Mouse (Mus musculus) CH12.LX (cell line): ENCODE measurements around the gene 4921524J17Rik. TPM values are rescaled to one million over a fixed set of nuclear protein-coding genes. Genes with fewer than 3 reads are reported as not detected.

Experiments used
- DNase-seq: peaks from one replicate; pipeline ENCODE4 v3.0.0-alpha.2; 2013; ENCODE audit errors: extremely low read depth
- H3K27ac ChIP-seq: 2 replicates; pipeline ENCODE4 v1.5.1; 2012; ENCODE audit warnings: low read depth, mild to moderate bottlenecking, control low read depth, moderate library complexity; ENCODE audit not compliant: insufficient read depth
- H3K27me3 ChIP-seq: replicated peaks from 2 replicates; pipeline ENCODE3; 2012; ENCODE audit warnings: inconsistent platforms
- H3K36me3 ChIP-seq, 2 experiments: replicated peaks in 1 of 2; 2 replicates each; pipeline versions ENCODE3 to v1.6.1; 2012; ENCODE audit warnings: inconsistent platforms in 1 of 2, low read length in 1 of 2, mild to moderate bottlenecking in 1 of 2, mixed read lengths in 1 of 2, moderate library complexity in 1 of 2; ENCODE audit not compliant: control insufficient read depth in 1 of 2, insufficient read depth in 1 of 2
- H3K4me1 ChIP-seq, 2 experiments: 2 replicates each; pipeline ENCODE4 v1.6.1; 2012; ENCODE audit warnings: inconsistent platforms in 1 of 2, moderate library complexity in 1 of 2; ENCODE audit not compliant: insufficient read depth in 2 of 2, control insufficient read depth in 1 of 2
- H3K4me2 ChIP-seq: 2 replicates; pipeline ENCODE4 v1.6.1; 2012; ENCODE audit warnings: low read depth, mild to moderate bottlenecking, control low read depth; ENCODE audit not compliant: poor library complexity, insufficient read depth, severe bottlenecking
- H3K4me3 ChIP-seq, 3 experiments: fragments of 150-350 bp in 1 of 3; sonication (generic) in 1 of 3; replicated peaks in 1 of 3; 2 replicates each; pipeline versions ENCODE3 to v1.5.1; 2011 to 2012; ENCODE audit warnings: low read depth in 2 of 3, low read length in 2 of 3, mild to moderate bottlenecking in 2 of 3, moderate library complexity in 2 of 3, control low read depth in 1 of 3, improper control_type of control experiment in 1 of 3, inconsistent platforms in 1 of 3, mixed read lengths in 1 of 3; ENCODE audit not compliant: poor library complexity in 1 of 3
- H3K79me2 ChIP-seq: replicated peaks from 2 replicates; pipeline ENCODE4 v1.6.1; 2012; ENCODE audit warnings: mild to moderate bottlenecking, moderate library complexity; ENCODE audit not compliant: control insufficient read depth, poor library complexity, insufficient read depth, severe bottlenecking; ENCODE audit errors: extremely low read depth
- H3K9ac ChIP-seq: 2 replicates; pipeline ENCODE4 v1.6.1; 2012; ENCODE audit warnings: low read depth, mild to moderate bottlenecking, control low read depth, moderate library complexity; ENCODE audit not compliant: insufficient read depth
- H3K9me3 ChIP-seq: replicated peaks from 2 replicates; pipeline ENCODE3; 2012; ENCODE audit warnings: low read length, inconsistent platforms, mixed read lengths
- BHLHE40 ChIP-seq: IDR thresholded peaks from 2 replicates; pipeline ENCODE4 v1.6.1; 2011; ENCODE audit warnings: mild to moderate bottlenecking, low read depth, low read length, improper control_type of control experiment
- CHD2 ChIP-seq: IDR thresholded peaks from 2 replicates; pipeline ENCODE4 v1.6.1; 2011; ENCODE audit warnings: low read length, improper control_type of control experiment
- CTCF ChIP-seq, 2 experiments: IDR thresholded peaks in 1 of 2; conservative IDR thresholded peaks in 1 of 2; 2 replicates each; pipeline ENCODE4 v1.5.1; 2011 to 2012; ENCODE audit warnings: low read depth in 2 of 2, low read length in 2 of 2, improper control_type of control experiment in 1 of 2, inconsistent platforms in 1 of 2, mild to moderate bottlenecking in 1 of 2, moderate library complexity in 1 of 2
- EP300 ChIP-seq: IDR thresholded peaks from 2 replicates; pipeline ENCODE4 v1.6.1; 2011; ENCODE audit warnings: low read length, improper control_type of control experiment
- ETS1 ChIP-seq: conservative IDR thresholded peaks from 2 replicates; pipeline ENCODE4 v1.6.1; 2012; ENCODE audit warnings: low read depth, mild to moderate bottlenecking, inconsistent platforms, low read length, improper control_type of control experiment, moderate library complexity
- IRF4 ChIP-seq: IDR thresholded peaks from 2 replicates; pipeline ENCODE4 v1.6.1; 2014; ENCODE audit warnings: low read depth, mild to moderate bottlenecking, inconsistent platforms, low read length, improper control_type of control experiment
- JUN ChIP-seq: IDR thresholded peaks from 2 replicates; pipeline ENCODE4 v1.6.1; 2011; ENCODE audit warnings: low read depth, mild to moderate bottlenecking, low read length, improper control_type of control experiment, moderate library complexity; ENCODE audit not compliant: insufficient read depth
- JUND ChIP-seq: conservative IDR thresholded peaks from 2 replicates; pipeline ENCODE4 v1.6.1; 2011; ENCODE audit warnings: low read depth, low read length, improper control_type of control experiment
- KAT2A ChIP-seq: IDR thresholded peaks from 2 replicates; pipeline ENCODE4 v1.6.1; 2012; ENCODE audit warnings: low read length, improper control_type of control experiment, inconsistent platforms; ENCODE audit not compliant: insufficient replicate concordance
- MAFK ChIP-seq: IDR thresholded peaks from 2 replicates; pipeline ENCODE4 v1.6.1; 2011; ENCODE audit warnings: low read length, improper control_type of control experiment; ENCODE audit not compliant: insufficient replicate concordance
- MAX ChIP-seq: IDR thresholded peaks from 2 replicates; pipeline ENCODE4 v1.6.1; 2011; ENCODE audit warnings: low read length, improper control_type of control experiment
- MAZ ChIP-seq: IDR thresholded peaks from 2 replicates; pipeline ENCODE4 v1.6.1; 2012; ENCODE audit warnings: low read depth, mild to moderate bottlenecking, inconsistent platforms, low read length, improper control_type of control experiment, moderate library complexity
- MXI1 ChIP-seq: IDR thresholded peaks from 2 replicates; pipeline ENCODE4 v1.6.1; 2011; ENCODE audit warnings: mild to moderate bottlenecking, low read depth, low read length, improper control_type of control experiment
- MYC ChIP-seq: IDR thresholded peaks from 2 replicates; pipeline ENCODE4 v1.6.1; 2011; ENCODE audit warnings: low read depth, mild to moderate bottlenecking, improper control_type of control experiment, low read length
- NELFE ChIP-seq: IDR thresholded peaks from 2 replicates; pipeline ENCODE4 v1.6.1; 2011; ENCODE audit warnings: low read depth, low read length, improper control_type of control experiment
- NRF1 ChIP-seq: IDR thresholded peaks from 2 replicates; pipeline ENCODE4 v1.6.1; 2014; ENCODE audit warnings: low read depth, mild to moderate bottlenecking, inconsistent platforms, low read length, improper control_type of control experiment, moderate library complexity
- POLR2A ChIP-seq: IDR thresholded peaks from 2 replicates; pipeline ENCODE4 v1.6.1; 2011; ENCODE audit warnings: low read depth, mild to moderate bottlenecking, improper control_type of control experiment, low read length
- RAD21 ChIP-seq: IDR thresholded peaks from 2 replicates; pipeline ENCODE4 v1.6.1; 2011; ENCODE audit warnings: low read depth, mild to moderate bottlenecking, low read length, improper control_type of control experiment, moderate library complexity
- RCOR1 ChIP-seq: conservative IDR thresholded peaks from 2 replicates; pipeline ENCODE4 v1.6.1; 2012; ENCODE audit warnings: low read depth, mild to moderate bottlenecking, inconsistent platforms, low read length, improper control_type of control experiment
- SMC3 ChIP-seq: IDR thresholded peaks from 2 replicates; pipeline ENCODE4 v1.6.1; 2011; ENCODE audit warnings: low read depth, low read length, improper control_type of control experiment
- TBP ChIP-seq: conservative IDR thresholded peaks from 2 replicates; pipeline ENCODE4 v1.6.1; 2011; ENCODE audit warnings: low read depth, low read length, improper control_type of control experiment
- TCF12 ChIP-seq: IDR thresholded peaks from 2 replicates; pipeline ENCODE4 v1.6.1; 2014; ENCODE audit warnings: low read depth, mild to moderate bottlenecking, inconsistent platforms, low read length, improper control_type of control experiment
- USF1 ChIP-seq: IDR thresholded peaks from 2 replicates; pipeline ENCODE4 v1.6.1; 2014; ENCODE audit warnings: low read depth, mild to moderate bottlenecking, inconsistent platforms, low read length, improper control_type of control experiment
- USF2 ChIP-seq: conservative IDR thresholded peaks from 2 replicates; pipeline ENCODE4 v1.6.1; 2011; ENCODE audit warnings: low read depth, low read length, improper control_type of control experiment
- ZC3H11A ChIP-seq: IDR thresholded peaks from 2 replicates; pipeline ENCODE4 v1.6.1; 2012; ENCODE audit warnings: low read depth, mild to moderate bottlenecking, inconsistent platforms, low read length, improper control_type of control experiment
- ZKSCAN1 ChIP-seq: IDR thresholded peaks from 2 replicates; pipeline ENCODE4 v1.6.1; 2012; ENCODE audit warnings: low read depth, inconsistent platforms, low read length, improper control_type of control experiment, borderline replicate concordance
- ZNF384 ChIP-seq: IDR thresholded peaks from 2 replicates; pipeline ENCODE4 v1.6.1; 2012; ENCODE audit warnings: low read depth, low read length, improper control_type of control experiment, inconsistent platforms
- dilution Hi-C: fragments of 300-500 bp; cut with MboI; formaldehyde crosslinking; loops from 2 replicates; pipeline ENCODE4 v1.14.3; 2020; ENCODE audit warnings: low sequenced_read_pairs; ENCODE audit not compliant: extremely low pct_unique_long_range_greater_than_20kb, extremely low pct_ligation_motif_present
- in situ Hi-C: fragments of 300-500 bp; cut with MboI; formaldehyde crosslinking; loops from 3 replicates; pipeline ENCODE4 v1.14.3; 2019; ENCODE audit warnings: low sequenced_read_pairs, low pct_ligation_motif_present, low pct_unique_long_range_greater_than_20kb, mixed read lengths
- polyA plus RNA-seq: library from polyadenylated mRNA; unstranded; fragments of >175 nt; gene quantifications from 2 replicates; pipeline ENCODE4 v1.2.1, GENCODE M21; 2012; ENCODE audit warnings: low read depth; ENCODE audit not compliant: insufficient read length
- total RNA-seq, 2 experiments: library from RNA; depleted of rRNA; stranded (reverse); fragments of 300-350 nt in 1 of 2; fragments of >200 nt in 1 of 2; gene quantifications; 2 replicates each; pipeline ENCODE4 v1.2.3; 2012 to 2014

The 4921524J17Rik gene
- total and polyA plus RNA-seq, 3 experiments, result 10.3 to 28.8 (median 25.1) TPM

- TF ChIP-seq MAFK (no peak), ETS1 (no peak), CTCF (conservative IDR thresholded peaks at IDR 0.05 in 1 of 2, IDR thresholded peaks at IDR 0.05 in 1 of 2; ENCODE audit: low read depth in 2 of 2, low read length in 2 of 2) (no peak), JUN (no peak), CHD2 (no peak), MAX (no peak), RAD21 (no peak)
- TF ChIP-seq, all 38 proteins: peak for 0
- no peak overlapping the region for H3K27ac ChIP-seq
- H3K9me3 ChIP-seq, result no peaks in the 10 kb centered on the region
- no peak overlapping the region for H3K9ac ChIP-seq
- no peak for DNase-seq
- no peaks in the 10 kb centered on the region for H3K79me2 ChIP-seq
- no peak overlapping the region for H3K4me2 ChIP-seq
- no peak overlapping the region for H3K4me3 ChIP-seq
- H3K36me3 ChIP-seq, result no peaks in the 10 kb centered on the region
- H3K27me3 ChIP-seq, result no peaks in the 10 kb centered on the region
- in situ Hi-C loops (no loop called here), dilution Hi-C loops (no loop called here)
- H3K4me1 ChIP-seq, result peaks cover 4 to 22% of the 10 kb centered on the region in 2 experiments
These were observed 60.7 kb downstream of the 4921524J17Rik start for GRCm38 (mm10) chr8:85371736-85372464.

GRCm38 (mm10) chr8:85365176-85365575 lies 67.5 kb downstream of the 4921524J17Rik start:
- Histone ChIP-seq H3K27ac (no peak overlapping the region), H3K4me1 (no peaks in the 10 kb centered on the region)
- dilution Hi-C loops, result no loop called here

GRCm38 (mm10) chr8:85364628-85365027 lies 68.0 kb downstream of the 4921524J17Rik start:
- Histone ChIP-seq H3K79me2 (no peaks in the 10 kb centered on the region), H3K27ac (no peak overlapping the region), H3K9ac (no peak overlapping the region), H3K4me1 (no peaks in the 10 kb centered on the region), H3K4me3 (no peak overlapping the region), H3K27me3 (no peaks in the 10 kb centered on the region), H3K4me2 (no peak overlapping the region), H3K9me3 (no peaks in the 10 kb centered on the region), H3K36me3 (no peaks in the 10 kb centered on the region)
- TF ChIP-seq ZNF384, result no peak
- TF ChIP-seq CHD2, result no peak
- no peak for TF ChIP-seq MAFK
- no peak for TF ChIP-seq ZC3H11A
- TF ChIP-seq JUND, result no peak
- no peak for TF ChIP-seq SMC3
- no peak for TF ChIP-seq MAX
- no peak for TF ChIP-seq USF2
- no peak for TF ChIP-seq USF1
- no peak for TF ChIP-seq POLR2A
- no peak for TF ChIP-seq CTCF (conservative IDR thresholded peaks at IDR 0.05 in 1 of 2, IDR thresholded peaks at IDR 0.05 in 1 of 2; ENCODE audit: low read depth in 2 of 2, low read length in 2 of 2)
- TF ChIP-seq MYC, result no peak
- TF ChIP-seq KAT2A, result no peak
- no peak for TF ChIP-seq ZKSCAN1
- TF ChIP-seq IRF4, result no peak
- no peak for TF ChIP-seq TCF12
- TF ChIP-seq NELFE, result no peak
- no peak for DNase-seq
- in situ Hi-C loops, result no loop called here
- dilution Hi-C loops, result no loop called here

More at GRCm38 (mm10) chr8:85365176-85365575, 67.5 kb downstream of the 4921524J17Rik start:
- TF ChIP-seq EP300, result no peak
- no peak for TF ChIP-seq BHLHE40
- TF ChIP-seq TBP, result no peak
- no peak for TF ChIP-seq MXI1
- TF ChIP-seq MAX, result no peak
- TF ChIP-seq JUND, result no peak
- TF ChIP-seq JUN, result no peak
- TF ChIP-seq ZKSCAN1, result no peak
- TF ChIP-seq SMC3, result no peak
- TF ChIP-seq MAZ, result no peak
- no peak for TF ChIP-seq NRF1
- no peak for TF ChIP-seq USF1
- no peak for TF ChIP-seq MAFK
- no peak for TF ChIP-seq RCOR1
- Histone ChIP-seq H3K4me3 (no peak overlapping the region), H3K9ac (no peak overlapping the region), H3K4me2 (no peak overlapping the region), H3K9me3 (no peaks in the 10 kb centered on the region), H3K27me3 (no peaks in the 10 kb centered on the region), H3K36me3 (no peaks in the 10 kb centered on the region), H3K79me2 (no peaks in the 10 kb centered on the region)
- in situ Hi-C loops, result no loop called here
- no peak for DNase-seq
